Mouse (Mus musculus): ENCODE data around the gene Tas2r129. TPM values are rescaled to one million over a fixed set of nuclear protein-coding genes. Genes with fewer than 3 reads are reported as not detected.

Tas2r129 gene
- not detected in 2 replicates for polyA plus RNA-seq (2015; fragmentation: Nextera tagmentation; extraction: Ambion mirVana)

GRCm38 (mm10) chr6:132950802-132951201 is at the start of gene Tas2r129:
TSS of gene Tas2r129 (plus strand) at chr6:132951102.

GRCm38 (mm10) chr6:132909351-132909750 is 41.6 kb upstream of the Tas2r129 start, which contains the start of gene Tas2r125:
TSS of gene Tas2r125 (plus strand) at chr6:132909651.

GRCm38 (mm10) chr6:132957819-132958218 is 6.9 kb downstream of the Tas2r129 start, which contains the start of gene Tas2r131:
TSS of gene Tas2r131 (minus strand) at chr6:132957919.

DNA sequence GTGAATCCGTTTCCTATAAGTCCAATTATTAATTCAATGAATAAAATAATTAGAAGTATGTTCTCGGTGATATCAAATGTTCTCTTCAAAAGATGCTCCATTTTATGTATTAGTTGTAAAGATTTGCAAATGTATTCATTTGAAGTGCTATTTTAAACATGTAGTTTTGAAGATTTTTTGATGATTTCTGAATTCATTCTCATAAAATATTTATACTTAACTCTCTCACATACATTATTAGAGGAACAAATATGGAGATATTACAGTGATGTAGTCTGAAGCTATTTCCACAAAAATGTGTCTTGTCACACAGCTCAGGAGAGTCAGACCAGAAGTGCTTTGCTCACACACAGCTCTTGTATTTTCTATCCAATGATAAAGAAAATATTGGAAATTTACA is 30.0 kb downstream of the Tas2r129 start, which contains the start of gene Tas2r109:
Gene Tas2r109, minus strand, starts transcription at position 101 of the 400 bp plus-strand sequence.

Other genes with a start within 250 kb of the Tas2r129 start
- gene Tas2r122, start 239.2 kb upstream of the Tas2r129 start, polyA plus RNA-seq (2015; fragmentation: Nextera tagmentation; extraction: Ambion mirVana) = not detected in 2 replicates
- gene Tas2r115, start 213.1 kb upstream of the Tas2r129 start, polyA plus RNA-seq (2015; fragmentation: Nextera tagmentation; extraction: Ambion mirVana) = not detected in 2 replicates
- not detected in 2 replicates for gene Tas2r124, start 196.4 kb upstream of the Tas2r129 start, polyA plus RNA-seq (2015; fragmentation: Nextera tagmentation; extraction: Ambion mirVana)
- not detected in 2 replicates for gene Tas2r102, start 189.0 kb upstream of the Tas2r129 start, polyA plus RNA-seq (2015; fragmentation: Nextera tagmentation; extraction: Ambion mirVana)
- not detected in 2 replicates for gene Tas2r136, start 172.9 kb upstream of the Tas2r129 start, polyA plus RNA-seq (2015; fragmentation: Nextera tagmentation; extraction: Ambion mirVana)
- gene Tas2r117, start 148.3 kb upstream of the Tas2r129 start, polyA plus RNA-seq (2015; fragmentation: Nextera tagmentation; extraction: Ambion mirVana) = not detected in 2 replicates
- gene Tas2r123, start 104.0 kb upstream of the Tas2r129 start, polyA plus RNA-seq (2015; fragmentation: Nextera tagmentation; extraction: Ambion mirVana) = not detected in 2 replicates
- gene Tas2r116, start 95.7 kb upstream of the Tas2r129 start, polyA plus RNA-seq (2015; fragmentation: Nextera tagmentation; extraction: Ambion mirVana) = not detected in 2 replicates
- gene Tas2r110, start 83.1 kb upstream of the Tas2r129 start, polyA plus RNA-seq (2015; fragmentation: Nextera tagmentation; extraction: Ambion mirVana) = not detected in 2 replicates
- not detected in 2 replicates for gene Tas2r113, start 58.1 kb upstream of the Tas2r129 start, polyA plus RNA-seq (2015; fragmentation: Nextera tagmentation; extraction: Ambion mirVana)
- 0.34 and 0.42 TPM in 2 replicates for gene Tas2r125, start 41.5 kb upstream of the Tas2r129 start, polyA plus RNA-seq (2015; fragmentation: Nextera tagmentation; extraction: Ambion mirVana)
- gene Tas2r131, start 6.8 kb downstream of the Tas2r129 start, polyA plus RNA-seq (2015; fragmentation: Nextera tagmentation; extraction: Ambion mirVana) = not detected in 2 replicates
- gene Tas2r109, start 29.9 kb downstream of the Tas2r129 start, polyA plus RNA-seq (2015; fragmentation: Nextera tagmentation; extraction: Ambion mirVana) = not detected in 2 replicates
- gene Tas2r103, start 86.0 kb downstream of the Tas2r129 start, polyA plus RNA-seq (2015; fragmentation: Nextera tagmentation; extraction: Ambion mirVana) = not detected in 2 replicates
- not detected in 2 replicates for gene Tas2r140, start 104.7 kb downstream of the Tas2r129 start, polyA plus RNA-seq (2015; fragmentation: Nextera tagmentation; extraction: Ambion mirVana)
- gene Smim10l1, start 153.8 kb downstream of the Tas2r129 start, polyA plus RNA-seq (2015; fragmentation: Nextera tagmentation; extraction: Ambion mirVana) = 126 and 135 TPM in 2 replicates

Measured in neural tube, postnatal 0 days (tissue).